Mouse (Mus musculus) neural tube, embryonic 11.5 days (tissue): Measurements from ENCODE around the gene Rnf220. TPM values are rescaled to one million over a fixed set of nuclear protein-coding genes. Genes with fewer than 3 reads are reported as not detected.

ENCODE experiments used
- ATAC-seq: fragments of 200-750 bp; cut with Nextera tagmentation; 2 replicates; pipeline ENCODE4 v1.8.0; 2017; ENCODE audit warnings: moderate number of reproducible peaks, mild to moderate bottlenecking, moderate TSS enrichment, moderate library complexity; ENCODE audit not compliant: insufficient read depth, low FRiP score, low TSS enrichment
- DNase-seq: peaks from one replicate; pipeline ENCODE4 v3.0.0-alpha.2; 2015; ENCODE audit warnings: low spot score
- H3K27ac ChIP-seq: fragments of 300-500 bp; sonication (generic); 2 replicates; pipeline ENCODE4 v1.5.1; 2014; ENCODE audit warnings: low read depth, mild to moderate bottlenecking, low read length
- H3K27me3 ChIP-seq: fragments of 300-500 bp; sonication (generic); 2 replicates; pipeline ENCODE4 v1.6.1; 2014; ENCODE audit warnings: mild to moderate bottlenecking, low read length, mixed read lengths; ENCODE audit not compliant: control insufficient read depth, insufficient read depth
- H3K36me3 ChIP-seq: fragments of 300-500 bp; sonication (generic); 2 replicates; pipeline ENCODE4 v1.6.1; 2014; ENCODE audit warnings: mild to moderate bottlenecking, low read length, moderate library complexity, mixed read lengths; ENCODE audit not compliant: control insufficient read depth, insufficient read depth
- H3K4me1 ChIP-seq: fragments of 300-500 bp; sonication (generic); 2 replicates; pipeline ENCODE4 v1.6.1; 2014; ENCODE audit warnings: low read length, mixed read lengths; ENCODE audit not compliant: control insufficient read depth, insufficient read depth
- H3K4me2 ChIP-seq: fragments of 300-500 bp; sonication (generic); 2 replicates; pipeline ENCODE4 v1.6.1; 2014; ENCODE audit warnings: low read depth, mild to moderate bottlenecking, moderate library complexity
- H3K4me3 ChIP-seq: fragments of 300-500 bp; sonication (generic); 2 replicates; pipeline ENCODE4 v1.5.1; 2014; ENCODE audit warnings: low read depth, low read length
- H3K9ac ChIP-seq: fragments of 300-500 bp; sonication (generic); 2 replicates; pipeline ENCODE4 v1.6.1; 2014; ENCODE audit warnings: mild to moderate bottlenecking, low read length
- H3K9me3 ChIP-seq: fragments of 300-500 bp; sonication (generic); 2 replicates; pipeline ENCODE4 v1.6.1; 2016; ENCODE audit warnings: low read length; ENCODE audit not compliant: control insufficient read depth
- WGBS: fragments of 180-500 bp; shearing (Covaris S2); extraction: QIAGEN DNeasy Blood & Tissue Kit; methylation state at CpG from one replicate; pipeline ENCODE4 v1.1.7; 2014; 5-methylcytosine and 5-hydroxymethylcytosine counted together
- polyA plus RNA-seq: library from polyadenylated mRNA; unstranded; fragments of >200 nt; fragmentation: Nextera tagmentation; extraction: Ambion mirVana; gene quantifications from 2 replicates; pipeline ENCODE4 v1.2.1, GENCODE M21; 2014

Rnf220 gene
- polyA plus RNA-seq, 1 experiment from 2014 or later: 76.8 TPM

- ATAC-seq (no peak), DNase-seq (no peak)
- H3K4me1 ChIP-seq: peaks cover 18% of the 10 kb centered on the region
- no peaks in the 10 kb centered on the region for H3K9me3 ChIP-seq
- 80% methylated on average over 17 of the region's 17 CpGs for WGBS
- no peaks in the 10 kb centered on the region for H3K36me3 ChIP-seq
- peaks cover 48% of the 10 kb centered on the region for H3K27me3 ChIP-seq
- H3K4me3 ChIP-seq: no peak overlapping the region
- no peak overlapping the region for H3K9ac ChIP-seq
- no peak overlapping the region for H3K27ac ChIP-seq
- no peak overlapping the region for H3K4me2 ChIP-seq
Measured at GRCm38 (mm10) chr4:117359803-117360382, 137.0 kb downstream of the Rnf220 start.

DNA sequence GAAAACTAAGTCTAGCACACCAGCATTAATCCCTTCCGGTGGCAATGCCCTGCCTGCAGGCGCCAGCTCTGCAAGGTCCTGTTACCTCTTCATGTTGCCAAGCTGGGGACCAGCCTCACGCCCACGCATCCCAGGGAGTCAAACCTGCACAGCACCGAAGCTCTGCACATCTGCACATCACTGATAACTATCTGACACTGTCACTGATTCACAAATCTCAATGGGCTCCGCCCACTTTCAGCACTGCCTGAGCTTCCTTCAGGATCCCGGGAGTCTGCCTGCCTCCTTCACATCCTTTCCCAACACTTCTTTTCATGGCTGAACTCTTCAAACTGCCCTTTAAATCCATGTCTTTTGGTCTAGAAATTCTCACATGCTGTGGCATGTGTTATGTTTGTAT, 138.9 kb downstream of the Rnf220 start:
- Histone ChIP-seq H3K4me2 (no peak overlapping the region), H3K9ac (no peak overlapping the region), H3K27ac (no peak overlapping the region), H3K9me3 (no peaks in the 10 kb centered on the region), H3K4me1 (peaks cover 22% of the 10 kb centered on the region), H3K4me3 (no peak overlapping the region), H3K27me3 (peaks cover 33% of the 10 kb centered on the region), H3K36me3 (no peaks in the 10 kb centered on the region)
- 65% methylated on average over 7 of the region's 7 CpGs for WGBS
- ATAC-seq (no peak), DNase-seq (no peak)

GRCm38 (mm10) chr4:117357104-117357503, 139.7 kb downstream of the Rnf220 start:
- Histone ChIP-seq H3K9me3 (no peaks in the 10 kb centered on the region), H3K4me1 (peaks cover 18% of the 10 kb centered on the region), H3K27me3 (peaks cover 35% of the 10 kb centered on the region), H3K9ac (no peak overlapping the region), H3K27ac (no peak overlapping the region), H3K4me3 (no peak overlapping the region), H3K4me2 (no peak overlapping the region), H3K36me3 (no peaks in the 10 kb centered on the region)
- DNase-seq: no peak
- ATAC-seq: no peak
- WGBS: 38% methylated on average over 5 of the region's 5 CpGs

GRCm38 (mm10) chr4:117356223-117356622, 140.6 kb downstream of the Rnf220 start:
- WGBS: 65% methylated on average over 2 of the region's 2 CpGs
- ATAC-seq: no peak
- no peak for DNase-seq
- no peak overlapping the region for H3K4me2 ChIP-seq
- H3K27me3 ChIP-seq: peaks cover 35% of the 10 kb centered on the region
- H3K27ac ChIP-seq: no peak overlapping the region
- no peak overlapping the region for H3K9ac ChIP-seq
- H3K9me3 ChIP-seq: no peaks in the 10 kb centered on the region
- no peaks in the 10 kb centered on the region for H3K36me3 ChIP-seq
- peaks cover 11% of the 10 kb centered on the region for H3K4me1 ChIP-seq
- H3K4me3 ChIP-seq: no peak overlapping the region

GRCm38 (mm10) chr4:117354651-117355050, 142.2 kb downstream of the Rnf220 start:
- ATAC-seq (no peak), DNase-seq (no peak)
- WGBS: 75% methylated on average over 6 of the region's 6 CpGs
- no peaks in the 10 kb centered on the region for H3K36me3 ChIP-seq
- H3K27ac ChIP-seq: no peak overlapping the region
- no peak overlapping the region for H3K4me3 ChIP-seq
- H3K9ac ChIP-seq: no peak overlapping the region
- no peak overlapping the region for H3K4me2 ChIP-seq
- no peaks in the 10 kb centered on the region for H3K9me3 ChIP-seq
- peaks cover 5% of the 10 kb centered on the region for H3K4me1 ChIP-seq
- peaks cover 30% of the 10 kb centered on the region for H3K27me3 ChIP-seq

DNA sequence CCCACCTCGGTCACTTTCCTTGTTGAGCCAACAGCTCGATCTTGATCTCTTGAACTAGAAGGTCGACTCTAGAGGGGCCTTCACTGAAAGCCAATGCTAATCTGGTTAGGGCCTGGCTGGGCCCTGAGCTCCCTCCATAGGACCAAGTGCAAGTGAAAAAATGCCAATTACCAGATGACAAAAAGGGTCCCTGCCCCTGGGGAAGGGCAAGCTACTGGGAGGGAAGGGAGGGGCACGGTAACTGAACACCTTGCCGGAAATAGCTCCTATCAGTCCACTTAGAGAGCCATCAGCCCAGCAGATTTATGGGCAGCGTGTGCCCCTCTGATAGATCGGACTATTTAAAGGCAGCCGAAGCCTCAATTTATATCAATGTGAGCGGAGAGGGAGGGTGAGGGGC, 143.9 kb downstream of the Rnf220 start:
- H3K9me3 ChIP-seq: no peaks in the 10 kb centered on the region
- no peak for DNase-seq
- no peak overlapping the region for H3K27ac ChIP-seq
- peaks cover 27% of the 10 kb centered on the region for H3K27me3 ChIP-seq
- 55% methylated on average over 9 of the region's 9 CpGs for WGBS
- H3K4me2 ChIP-seq: no peak overlapping the region
- no peak for ATAC-seq
- no peaks in the 10 kb centered on the region for H3K36me3 ChIP-seq
- no peak overlapping the region for H3K4me3 ChIP-seq
- peaks cover 5% of the 10 kb centered on the region; the same call in 1 of the 2 replicates for H3K4me1 ChIP-seq
- H3K9ac ChIP-seq: no peak overlapping the region

- ATAC-seq: no peak
Measured at GRCm38 (mm10) chr4:117352071-117352470, 144.8 kb downstream of the Rnf220 start.

GRCm38 (mm10) chr4:117350139-117350693, 146.6 kb downstream of the Rnf220 start:
- H3K27ac ChIP-seq: no peak overlapping the region
- WGBS: 85% methylated on average over 12 of the region's 12 CpGs

More at GRCm38 (mm10) chr4:117352071-117352470, 144.8 kb downstream of the Rnf220 start:
- no peak overlapping the region for H3K9ac ChIP-seq
- no peak overlapping the region for H3K4me2 ChIP-seq
- no peaks in the 10 kb centered on the region for H3K36me3 ChIP-seq
- no peak for DNase-seq
- peaks cover 23% of the 10 kb centered on the region for H3K27me3 ChIP-seq
- H3K4me3 ChIP-seq: no peak overlapping the region
- H3K27ac ChIP-seq: no peak overlapping the region
- H3K9me3 ChIP-seq: no peaks in the 10 kb centered on the region
- H3K4me1 ChIP-seq: peaks cover 5% of the 10 kb centered on the region; the same call in 1 of the 2 replicates
- 81% methylated on average over 5 of the region's 5 CpGs for WGBS

DNA sequence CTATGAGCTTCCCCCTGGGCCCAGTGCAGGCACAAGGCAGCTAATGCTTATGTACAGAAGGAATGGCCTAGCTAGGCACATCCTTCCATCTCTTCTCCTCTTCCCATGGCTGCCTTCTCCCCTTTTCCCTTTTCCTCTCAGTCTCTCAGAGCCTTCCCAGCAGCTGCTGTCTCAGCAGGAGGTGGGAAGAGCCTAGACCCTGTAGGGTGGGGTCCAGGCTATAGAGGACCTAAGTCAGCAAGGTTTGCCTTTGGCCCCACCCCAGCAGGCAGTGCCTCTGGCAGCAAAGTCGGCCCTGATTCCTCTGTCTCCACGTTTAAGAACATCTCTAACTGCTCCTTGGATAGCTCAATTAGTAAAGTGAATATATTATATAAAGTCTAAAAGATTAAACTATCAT, 147.5 kb downstream of the Rnf220 start:
- Histone ChIP-seq H3K4me1 (0 out of 2 replicates have a peak, but pooled peaks cover 5% of the 10 kb centered on the region), H3K36me3 (no peaks in the 10 kb centered on the region), H3K4me3 (no peak overlapping the region), H3K4me2 (no peak overlapping the region), H3K9ac (no peak overlapping the region), H3K27me3 (peaks cover 15% of the 10 kb centered on the region), H3K9me3 (no peaks in the 10 kb centered on the region), H3K27ac (no peak overlapping the region)
- ATAC-seq: no peak
- WGBS: 28% methylated on average over 2 of the region's 2 CpGs
- no peak for DNase-seq

More at GRCm38 (mm10) chr4:117350139-117350693, 146.6 kb downstream of the Rnf220 start:
- Histone ChIP-seq H3K4me1 (0 out of 2 replicates have a peak, but pooled peaks cover 5% of the 10 kb centered on the region), H3K36me3 (no peaks in the 10 kb centered on the region), H3K27me3 (peaks cover 15% of the 10 kb centered on the region), H3K4me2 (no peak overlapping the region), H3K9ac (no peak overlapping the region), H3K4me3 (no peak overlapping the region), H3K9me3 (no peaks in the 10 kb centered on the region)
- ATAC-seq: no peak
- DNase-seq: no peak
